Mouse (Mus musculus): ENCODE results near the gene Pdrg1.

GRCm38 (mm10) chr2:153033545-153034230 is 18.5 kb upstream of the Pdrg1 start:
- TF ChIP-seq POLR2A (IDR thresholded peaks at IDR 0.05; ENCODE audit: borderline replicate concordance, insufficient read depth, low read length) (peak; percentile 4; the same call in 1 of the 2 replicates), CTCF (IDR thresholded peaks at IDR 0.05; ENCODE audit: borderline replicate concordance, insufficient read depth, low read depth, low read length) (no peak)
